Mouse (Mus musculus) heart, embryonic 13.5 days (tissue): ENCODE measurements around the gene Gm43720. TPM values are rescaled to one million over a fixed set of nuclear protein-coding genes. Genes with fewer than 3 reads are reported as not detected.
"Not testable (repeated sequence)": the region's sequence is repeated elsewhere in the genome, so short reads cannot be mapped to it uniquely, and the experiment has no call there.

Source experiments
- ATAC-seq: fragments of 200-750 bp; cut with Nextera tagmentation; 2 replicates; pipeline ENCODE4 v1.8.0; 2017; ENCODE audit warnings: moderate TSS enrichment; ENCODE audit not compliant: insufficient number of reproducible peaks, low FRiP score, low TSS enrichment; ENCODE audit errors: extremely low read depth
- H3K27ac ChIP-seq: fragments of 300-500 bp; sonication (generic); replicated peaks from 2 replicates; pipeline ENCODE4 v1.5.1; 2015; ENCODE audit warnings: moderate library complexity, mild to moderate bottlenecking, inconsistent platforms
- H3K27me3 ChIP-seq: fragments of 300-500 bp; sonication (generic); replicated peaks from 2 replicates; pipeline ENCODE4 v1.6.1; 2015; ENCODE audit warnings: mild to moderate bottlenecking, inconsistent platforms
- H3K36me3 ChIP-seq: fragments of 300-500 bp; sonication (generic); 2 replicates; pipeline ENCODE4 v1.6.1; 2015; ENCODE audit warnings: mild to moderate bottlenecking, inconsistent platforms
- H3K4me1 ChIP-seq: fragments of 300-500 bp; sonication (generic); 2 replicates; pipeline ENCODE4 v1.6.1; 2015; ENCODE audit warnings: inconsistent platforms
- H3K4me2 ChIP-seq: fragments of 300-500 bp; sonication (generic); 2 replicates; pipeline ENCODE4 v1.6.1; 2015; ENCODE audit warnings: inconsistent platforms, mild to moderate bottlenecking, moderate library complexity
- H3K4me3 ChIP-seq: fragments of 300-500 bp; sonication (generic); 2 replicates; pipeline ENCODE4 v1.5.1; 2015; ENCODE audit warnings: moderate library complexity, mild to moderate bottlenecking, inconsistent platforms
- H3K9ac ChIP-seq: fragments of 300-500 bp; sonication (generic); 2 replicates; pipeline ENCODE4 v1.6.1; 2015; ENCODE audit warnings: inconsistent platforms, mild to moderate bottlenecking, moderate library complexity
- H3K9me3 ChIP-seq: fragments of 300-500 bp; sonication (generic); 2 replicates; pipeline ENCODE4 v1.6.1; 2016; ENCODE audit warnings: inconsistent platforms
- WGBS: fragments of 180-500 bp; shearing (Covaris S2); methylation state at CpG from one replicate; pipeline ENCODE4 v1.1.7; 2015; ENCODE audit warnings: mixed read lengths; 5-methylcytosine and 5-hydroxymethylcytosine counted together
- polyA plus RNA-seq: library from polyadenylated mRNA; unstranded; fragments of >200 nt; fragmentation: Nextera tagmentation; extraction: Ambion mirVana; gene quantifications from 2 replicates; pipeline ENCODE4 v1.2.1, GENCODE M21; 2015

Gm43720 gene
- polyA plus RNA-seq, 1 experiment from 2014 or later: 0.04 TPM

DNA sequence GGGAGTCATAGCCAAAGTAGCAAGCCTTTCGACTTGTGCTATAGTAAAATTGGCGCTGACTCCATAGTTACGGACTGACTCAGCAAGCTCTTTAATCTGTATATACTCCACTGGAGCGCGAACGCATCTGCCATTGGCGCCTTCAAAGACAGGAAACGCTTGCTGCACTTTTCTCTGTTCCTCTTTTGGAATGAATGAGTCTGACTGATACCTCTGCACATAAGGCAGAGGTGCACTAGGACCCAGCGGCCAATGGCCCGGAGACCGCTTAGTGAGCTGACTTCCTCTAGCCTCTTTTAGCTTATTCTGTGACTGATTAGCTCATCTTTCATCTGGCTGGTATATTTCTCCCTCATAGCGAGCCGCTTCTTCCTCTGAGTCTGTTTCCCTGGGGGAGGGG lies 63.1 kb downstream of the Gm43720 start:
- not testable (repeated sequence) for H3K27me3 ChIP-seq, ATAC-seq, H3K4me2 ChIP-seq, H3K27ac ChIP-seq, H3K4me3 ChIP-seq, H3K4me1 ChIP-seq, H3K9ac ChIP-seq, H3K36me3 ChIP-seq
- H3K9me3 ChIP-seq: peaks cover 43% of the 10 kb centered on the region
- whole genome bisulfite sequencing: 90% methylated on average over 13 of the region's 13 CpGs

Other genes with a start within 250 kb of the Gm43720 start
- not detected in 2 replicates for gene Smok3c, start 226.8 kb downstream of the Gm43720 start, polyA plus RNA-seq
- 8.6 and 8.7 TPM in 2 replicates for gene Zkscan1, start 194.9 kb downstream of the Gm43720 start, polyA plus RNA-seq
- gene Zscan21, start 163.1 kb downstream of the Gm43720 start, polyA plus RNA-seq: 39.1 and 39.4 TPM in 2 replicates
- 11.5 and 12.2 TPM in 2 replicates for gene Zfp113, start 124.2 kb downstream of the Gm43720 start, polyA plus RNA-seq
- gene Cops6, start 118.9 kb downstream of the Gm43720 start, polyA plus RNA-seq: 269 and 309 TPM in 2 replicates
- gene Ap4m1, start 108.0 kb downstream of the Gm43720 start, polyA plus RNA-seq: 12.9 and 13.7 TPM in 2 replicates
- gene Mcm7, start 107.5 kb downstream of the Gm43720 start, polyA plus RNA-seq: 123 TPM in 2 replicates
- 62.8 and 69.7 TPM in 2 replicates for gene Taf6, start 92.5 kb downstream of the Gm43720 start, polyA plus RNA-seq
- 26.1 and 27.1 TPM in 2 replicates for gene Cnpy4, start 92.5 kb downstream of the Gm43720 start, polyA plus RNA-seq
- 5.8 and 5.9 TPM in 2 replicates for gene Mblac1, start 85.6 kb downstream of the Gm43720 start, polyA plus RNA-seq
- gene Nxpe5, start 54.1 kb downstream of the Gm43720 start, polyA plus RNA-seq: not detected in 2 replicates
- gene Lamtor4, start 24.5 kb downstream of the Gm43720 start, polyA plus RNA-seq: 77.9 and 86.8 TPM in 2 replicates
- gene BC037034, start 15.9 kb downstream of the Gm43720 start, polyA plus RNA-seq: 2.9 and 3.0 TPM in 2 replicates
- gene Gal3st4, start 7.1 kb downstream of the Gm43720 start, polyA plus RNA-seq: 0.64 and 1.0 TPM in 2 replicates
- 9.3 and 9.7 TPM in 2 replicates for gene Gpc2, start within 50 bp of the Gm43720 start, polyA plus RNA-seq
- gene Stag3, start 282 bp upstream of the Gm43720 start, polyA plus RNA-seq: 1.6 and 2.5 TPM in 2 replicates
- gene Pvrig, start 62.0 kb upstream of the Gm43720 start, polyA plus RNA-seq: not detected in 2 replicates
- gene Zfp157, start 161.5 kb upstream of the Gm43720 start, polyA plus RNA-seq: 19.1 and 19.9 TPM in 2 replicates